Mouse (Mus musculus) liver, postnatal 0 days (tissue): Measurements from ENCODE around the gene Jmjd7.

ENCODE experiments used
- CTCF ChIP-seq: sonication (generic); IDR thresholded peaks from 2 replicates; pipeline ENCODE4 v1.5.1; 2016; ENCODE audit warnings: antibody characterized with exemption, low read depth
- EP300 ChIP-seq: IDR thresholded peaks from 2 replicates; pipeline ENCODE4 v1.6.1; 2016; ENCODE audit warnings: antibody characterized with exemption, low read depth, mild to moderate bottlenecking

DNA sequence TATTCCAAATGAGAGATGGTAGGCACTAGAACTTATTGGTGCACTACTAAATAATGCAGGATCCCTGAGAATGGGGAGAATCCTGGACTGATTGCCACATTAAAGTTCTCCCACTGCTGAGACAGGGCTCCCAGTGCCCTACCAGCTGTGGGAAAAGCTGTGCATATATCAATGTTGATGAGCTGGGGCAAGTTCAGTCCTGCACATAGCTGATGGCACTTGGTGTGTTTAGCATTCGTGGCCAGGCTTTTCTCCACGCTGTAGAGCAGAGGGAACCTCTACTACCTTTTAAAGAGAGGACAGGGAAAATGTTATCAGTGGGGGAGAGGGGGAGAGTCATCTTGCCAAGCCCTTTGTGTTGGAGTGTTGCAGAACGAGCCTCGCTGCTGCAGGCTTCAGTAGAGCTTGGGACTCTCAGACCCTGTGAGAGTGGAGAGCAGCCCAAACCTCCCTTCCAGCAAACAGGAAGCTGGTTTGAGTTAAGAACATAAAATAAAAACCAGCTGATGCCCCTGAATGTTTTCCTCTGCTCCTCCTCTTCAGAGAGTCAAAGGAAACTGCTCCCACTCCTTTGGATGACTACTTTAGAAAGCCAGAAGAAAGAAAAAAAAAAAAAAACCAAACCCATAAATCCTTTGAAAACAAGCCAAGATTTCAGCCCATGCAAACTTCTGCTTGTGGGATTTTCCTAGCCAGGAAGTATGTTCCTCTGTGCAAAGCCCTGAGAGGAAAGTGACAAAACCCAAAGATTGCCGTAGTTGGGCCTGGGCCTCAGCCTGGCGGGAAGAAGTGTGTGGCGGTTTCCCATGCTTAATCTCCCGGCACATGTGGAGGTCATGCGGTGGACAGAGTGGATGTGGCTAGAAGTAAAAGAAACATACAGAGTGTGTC lies 31.6 kb upstream of the Jmjd7 start:
- TF ChIP-seq CTCF (no peak), EP300 (no peak)
